Mouse (Mus musculus): ENCODE data around the gene Ganab. TPM values are rescaled to one million over a fixed set of nuclear protein-coding genes. Genes with fewer than 3 reads are reported as not detected.

Gene Ganab
- total RNA-seq, 2 experiments from 2014 or later: 31.9 to 83.0 TPM

DNA sequence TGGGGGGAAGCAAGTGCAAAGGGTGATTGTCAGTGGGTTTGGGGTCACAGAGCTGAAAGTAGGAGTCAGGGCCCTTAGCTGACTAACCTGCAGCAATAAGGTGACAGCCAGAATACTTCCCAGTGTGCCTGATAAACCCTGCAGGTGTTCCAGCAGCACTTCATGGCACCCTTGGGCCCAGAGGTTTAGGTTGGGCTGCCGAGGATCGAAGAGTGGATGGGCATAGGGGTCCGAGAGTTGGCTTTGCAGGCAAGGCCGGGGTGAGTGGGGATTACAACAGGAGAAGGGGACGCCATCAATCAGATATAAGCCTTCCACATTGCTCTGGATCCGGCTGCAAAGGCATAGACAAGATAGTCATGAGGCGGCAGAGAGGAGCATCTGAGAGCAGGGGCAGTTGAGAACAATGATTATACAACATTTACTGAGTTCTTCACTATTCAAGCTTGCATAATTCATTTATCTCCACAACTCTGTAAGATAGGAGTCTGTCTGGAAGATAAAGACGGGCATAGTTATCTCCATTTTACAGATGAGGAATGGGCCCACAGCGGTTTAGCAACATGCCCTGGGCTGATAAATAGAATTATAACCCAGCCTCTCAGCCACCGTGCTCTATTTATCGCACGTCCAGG, 30.1 kb downstream of the Ganab start:
- ATAC-seq (replicated peaks; ENCODE audit: low FRiP score, poor library complexity, severe bottlenecking): no peak

DNA sequence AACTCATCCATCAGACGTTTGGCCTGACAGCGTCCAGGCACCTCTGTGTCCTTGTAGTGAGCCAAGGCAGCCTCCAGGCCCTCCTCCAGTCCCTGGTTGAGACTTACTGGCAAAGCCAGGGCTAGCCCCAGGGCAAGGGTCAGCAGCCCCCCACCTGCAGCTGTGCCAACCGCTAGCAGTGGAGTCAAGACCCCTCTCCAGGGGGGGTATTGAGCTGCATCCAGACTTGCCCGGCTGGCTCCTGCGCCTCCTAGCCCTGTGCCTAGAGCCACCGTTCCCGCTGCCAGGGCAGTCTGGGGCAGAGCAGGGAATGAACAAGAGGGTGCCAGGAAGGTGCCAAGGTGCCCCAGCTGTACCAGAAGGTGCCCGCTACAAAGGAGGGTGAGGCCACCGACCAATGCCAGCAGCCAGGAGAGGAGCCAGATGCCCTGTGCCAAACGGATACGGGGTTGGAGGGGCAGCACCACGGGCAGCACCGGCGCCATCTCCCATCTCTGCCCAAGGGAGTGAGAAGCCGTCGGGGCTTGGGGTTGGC, 30.9 kb downstream of the Ganab start:
- ATAC-seq (replicated peaks; ENCODE audit: low FRiP score, poor library complexity, severe bottlenecking): no peak; the same call in 1 of the 2 replicates

DNA sequence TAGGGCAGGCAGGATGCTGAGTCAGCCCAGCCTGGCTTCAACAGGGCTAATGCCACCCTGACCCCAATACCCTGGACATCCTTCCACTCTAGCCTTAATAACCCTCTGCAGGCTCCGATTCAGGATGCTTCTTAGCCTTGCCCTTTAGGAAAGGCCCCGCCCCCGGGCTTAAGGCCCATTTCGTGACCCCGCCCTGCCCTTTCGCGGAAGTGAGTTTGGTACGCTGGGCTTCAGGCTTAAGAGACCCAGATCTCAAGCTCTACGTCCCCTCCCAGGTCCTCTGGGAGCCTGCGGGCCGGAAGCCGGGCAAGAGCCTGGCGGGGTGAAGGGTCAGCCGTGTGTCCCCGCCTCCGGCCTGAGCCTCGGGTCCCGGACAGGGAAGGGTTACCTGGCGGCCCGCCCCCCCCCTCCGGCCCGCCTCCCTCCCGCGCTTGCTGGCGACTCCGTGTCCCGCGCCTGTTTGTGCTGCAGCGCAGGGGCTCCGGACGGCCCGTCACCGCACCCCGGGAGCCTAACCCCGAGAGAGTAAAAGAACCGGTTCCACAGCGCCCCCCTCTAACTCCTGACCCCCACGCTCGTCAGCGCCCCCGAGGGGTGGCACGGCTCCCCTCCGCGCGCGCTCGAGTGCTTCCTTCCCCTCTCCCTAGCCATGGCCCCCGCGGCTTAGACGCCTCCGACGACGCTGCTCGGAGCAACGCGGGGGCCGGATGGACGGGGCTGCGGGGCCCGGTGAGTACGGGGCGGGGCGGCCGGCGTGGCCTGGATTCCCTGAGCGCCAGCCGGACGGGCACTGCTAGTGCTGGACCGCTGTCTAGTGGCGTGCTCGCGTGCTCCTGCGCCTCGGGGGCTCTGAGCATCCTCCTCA, 31.6 kb downstream of the Ganab start, which contains the start of the genes Rom1 and Eml3:
Gene Rom1 (minus strand): TSS at position 133 of the 865 bp plus-strand sequence.
Gene Eml3 (plus strand): TSS at position 329 of the 865 bp plus-strand sequence.
- peak; percentile 85 for ATAC-seq (replicated peaks; ENCODE audit: low FRiP score, poor library complexity, severe bottlenecking)

DNA sequence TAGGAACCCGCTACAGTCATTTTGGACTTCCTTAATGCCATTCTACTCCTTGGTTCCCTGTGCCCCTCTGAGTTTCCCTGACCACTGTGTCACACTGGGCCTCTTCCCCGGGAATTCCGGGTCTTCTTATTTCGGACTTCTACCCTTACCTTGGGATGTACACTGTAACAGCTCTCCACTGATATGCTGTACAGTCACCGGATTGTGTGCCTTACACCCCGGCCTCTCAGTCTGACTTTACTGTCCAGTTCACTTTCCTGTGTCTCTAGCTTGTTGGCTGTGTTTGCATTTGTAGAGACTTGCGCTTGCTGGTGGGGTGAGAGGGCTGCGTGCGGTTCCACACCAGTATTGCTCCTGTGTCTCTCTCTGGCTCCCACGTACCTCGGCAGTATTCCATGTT, 32.2 kb downstream of the Ganab start:
- ATAC-seq (replicated peaks; ENCODE audit: low FRiP score, poor library complexity, severe bottlenecking): no peak

DNA sequence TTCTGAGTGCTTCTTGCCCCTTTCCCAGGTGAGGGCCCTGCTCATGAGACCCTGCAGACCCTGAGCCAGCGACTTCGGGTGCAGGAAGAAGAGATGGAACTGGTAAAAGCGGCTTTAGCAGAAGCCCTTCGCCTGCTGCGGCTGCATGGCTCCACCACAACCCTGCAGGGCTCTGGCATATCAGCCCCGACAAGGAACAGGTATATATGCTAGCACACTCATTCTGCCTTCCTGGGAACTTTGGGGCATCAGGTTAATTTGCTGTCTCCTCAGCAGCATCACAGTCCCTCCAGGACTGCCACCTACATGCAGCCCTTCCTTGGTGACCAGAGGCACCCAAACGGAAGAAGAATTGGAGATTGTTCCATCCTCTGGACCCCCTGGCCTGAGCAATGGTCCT, 32.9 kb downstream of the Ganab start:
- ATAC-seq (replicated peaks; ENCODE audit: low FRiP score, poor library complexity, severe bottlenecking): no peak

DNA sequence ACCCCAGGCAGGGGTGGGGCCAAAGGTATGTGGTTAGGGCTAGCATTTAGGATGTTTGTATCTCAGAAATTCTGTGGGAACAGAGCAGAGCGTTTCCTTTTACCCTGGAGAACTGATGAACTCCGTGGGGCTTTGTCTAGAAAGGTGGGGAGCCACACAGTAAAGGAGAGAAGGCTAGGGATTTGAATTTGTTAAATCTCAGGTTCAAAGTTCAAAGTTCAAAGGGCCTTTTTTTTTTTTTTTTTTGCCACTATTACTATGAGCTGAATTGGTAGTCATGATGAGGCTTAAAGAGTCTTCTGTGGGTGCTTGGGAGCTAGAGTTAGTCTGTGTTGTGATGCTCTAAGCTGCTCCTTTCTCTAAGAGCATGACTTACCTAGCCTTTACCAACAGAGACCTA, 38.9 kb downstream of the Ganab start:
- no peak for ATAC-seq (replicated peaks; ENCODE audit: low FRiP score, poor library complexity, severe bottlenecking)

DNA sequence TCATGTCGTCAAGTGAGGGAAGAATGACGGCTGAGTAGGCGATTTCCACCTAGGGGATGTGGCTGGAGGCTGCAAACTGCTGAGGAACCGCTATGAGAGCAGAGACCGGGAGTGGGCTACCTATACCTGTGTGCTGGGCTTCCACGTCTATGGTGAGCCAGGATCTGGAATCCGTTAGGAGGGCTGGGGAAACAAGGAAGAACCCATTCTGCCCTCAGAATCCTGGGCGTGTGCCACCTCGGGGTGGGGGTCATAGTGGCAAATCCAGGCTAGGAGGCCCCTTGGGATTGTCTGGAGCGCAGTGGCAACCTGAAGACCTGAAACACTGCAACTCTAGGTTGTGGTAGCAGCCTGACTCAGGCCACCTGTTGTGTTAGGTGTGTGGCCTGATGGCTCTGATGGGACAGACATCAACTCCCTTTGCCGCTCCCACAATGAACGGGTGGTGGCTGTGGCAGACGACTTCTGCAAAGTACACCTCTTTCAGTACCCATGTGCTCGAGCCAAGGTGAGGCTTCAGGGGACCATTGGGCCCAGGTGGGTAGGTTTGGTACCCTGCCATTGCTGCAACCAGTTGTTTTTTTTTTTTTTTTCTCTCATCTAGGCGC, 42.8 kb downstream of the Ganab start:
- no peak for ATAC-seq (replicated peaks; ENCODE audit: low FRiP score, poor library complexity, severe bottlenecking)

DNA sequence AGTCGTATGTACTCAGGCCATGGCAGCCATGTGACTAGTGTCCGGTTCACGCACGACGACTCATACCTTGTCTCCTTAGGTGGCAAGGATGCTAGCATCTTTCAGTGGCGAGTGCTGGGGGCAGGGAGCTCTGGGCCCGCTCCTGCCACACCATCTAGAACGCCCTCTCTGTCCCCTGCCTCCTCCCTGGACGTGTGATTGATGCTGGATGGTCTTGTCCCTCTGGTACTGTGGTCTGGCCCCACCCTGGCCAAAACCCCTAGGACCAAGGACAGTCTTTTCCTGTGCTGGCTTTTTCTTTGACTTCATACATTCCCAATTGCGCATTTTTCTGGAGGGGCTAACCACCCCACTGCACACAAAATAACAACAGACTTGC, 43.3 kb downstream of the Ganab start:
- no peak for ATAC-seq (replicated peaks; ENCODE audit: low FRiP score, poor library complexity, severe bottlenecking)

DNA sequence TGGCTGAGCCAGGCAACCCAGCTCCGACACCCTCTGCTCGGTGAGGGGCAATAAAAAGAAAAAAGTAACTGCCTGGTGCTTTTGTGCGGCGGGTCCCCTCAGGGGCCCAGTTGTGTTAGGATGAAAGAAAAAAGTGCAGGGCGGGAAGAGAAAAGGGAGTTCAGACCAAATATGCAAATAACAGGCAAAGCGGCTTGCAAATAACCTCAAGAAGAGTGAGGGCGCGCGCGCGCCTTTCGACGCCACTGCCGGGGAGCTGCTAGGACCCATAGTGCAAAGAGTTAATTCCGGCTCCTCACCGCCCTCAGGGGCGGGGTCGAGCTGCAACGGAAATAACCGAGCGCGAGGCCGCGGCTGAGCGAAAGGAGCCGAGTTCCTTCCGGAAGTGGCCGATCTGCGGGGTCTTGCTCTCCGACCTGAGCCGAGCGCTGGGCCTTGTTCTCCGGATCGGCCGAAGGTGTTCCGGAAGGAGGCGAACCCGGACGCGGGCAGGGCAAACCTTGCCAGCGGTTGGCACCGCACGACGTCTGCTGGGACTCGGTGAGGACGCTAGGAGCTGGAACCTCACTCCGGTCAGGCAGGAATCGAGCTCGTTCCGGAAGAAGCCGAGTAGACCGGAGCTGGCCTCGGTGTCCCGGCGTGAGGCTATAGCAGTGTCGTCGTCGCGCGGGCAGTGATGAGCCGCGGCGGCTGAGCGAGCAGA, 43.8 kb downstream of the Ganab start, which contains the start of gene Mta2:
Gene Mta2 (plus strand): TSS at position 361 of the 703 bp plus-strand sequence.
- ATAC-seq (replicated peaks; ENCODE audit: low FRiP score, poor library complexity, severe bottlenecking): peak; percentile 86

DNA sequence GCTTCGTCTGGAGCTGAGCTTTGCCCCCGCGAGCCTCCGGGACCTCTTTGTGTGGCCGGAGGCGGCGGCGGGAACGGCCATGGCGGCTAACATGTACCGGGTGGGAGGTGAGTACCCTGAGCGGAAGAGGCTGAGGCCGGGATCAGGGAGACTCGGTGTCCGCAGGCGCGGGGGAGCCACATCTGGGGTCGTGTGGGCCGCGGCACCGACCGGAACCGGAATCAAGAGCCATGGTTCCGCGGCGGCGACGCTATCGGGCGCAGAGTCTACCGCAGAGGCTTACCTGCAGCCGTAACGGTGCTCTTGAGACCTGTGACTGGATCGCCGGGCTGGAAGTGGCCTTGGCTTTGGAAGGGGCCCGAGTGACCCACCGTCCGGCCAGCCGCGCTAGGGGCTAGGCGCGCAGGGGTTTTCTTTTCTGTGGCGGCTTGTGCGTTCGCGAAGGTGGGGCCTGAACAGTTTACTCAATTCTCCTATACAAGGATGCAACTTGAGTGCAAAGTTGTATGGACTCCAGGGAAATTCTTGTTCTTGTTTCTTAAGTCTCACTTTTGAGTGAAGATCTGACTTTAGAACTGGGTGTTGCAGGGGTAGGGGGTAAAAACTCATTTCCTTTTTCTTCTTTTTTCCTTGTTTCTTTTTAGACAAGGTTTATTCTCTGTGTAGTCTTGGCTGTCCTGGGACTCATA, 44.5 kb downstream of the Ganab start:
- peak; percentile 15; the same call in 1 of the 2 replicates for ATAC-seq (replicated peaks; ENCODE audit: low FRiP score, poor library complexity, severe bottlenecking)

DNA sequence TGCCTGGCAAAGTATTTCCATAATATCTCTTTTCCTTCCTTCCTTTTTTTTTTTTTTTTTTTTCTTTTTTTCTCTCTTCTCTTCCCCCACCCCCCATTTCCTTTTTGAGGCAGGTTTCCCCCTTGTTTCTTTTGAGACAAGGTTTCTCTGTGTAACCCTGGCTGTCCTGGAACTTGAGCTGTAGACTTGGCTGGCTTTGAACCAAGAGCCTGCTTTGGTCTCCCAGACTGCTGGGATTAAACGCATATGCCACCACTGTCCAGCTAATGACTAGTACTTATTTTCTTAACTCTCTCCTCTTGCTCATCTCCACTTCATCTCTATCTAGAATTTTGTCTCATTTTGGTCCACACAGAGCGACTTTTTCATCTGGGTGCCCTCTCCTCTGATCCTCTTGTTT, 45.2 kb downstream of the Ganab start:
- no peak for ATAC-seq (replicated peaks; ENCODE audit: low FRiP score, poor library complexity, severe bottlenecking)

DNA sequence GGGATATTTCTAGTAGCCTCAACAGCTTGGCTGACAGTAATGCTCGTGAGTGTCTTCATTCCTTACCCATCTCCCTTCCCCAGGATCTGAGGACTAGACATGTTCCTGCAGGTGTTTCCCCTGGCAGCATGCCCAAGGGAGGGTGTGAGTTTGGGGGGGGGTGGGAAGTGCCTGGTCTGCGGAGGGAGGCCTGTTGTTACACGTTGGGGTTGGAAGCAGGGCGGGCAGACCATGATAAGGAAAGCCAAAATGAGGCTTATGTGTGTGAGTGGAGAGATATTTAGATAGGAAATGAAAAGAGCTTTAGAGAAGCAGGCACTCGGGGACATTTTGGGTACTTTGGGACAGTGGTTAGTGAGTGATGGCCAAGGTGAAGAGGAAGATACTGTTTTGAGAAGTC, 46.2 kb downstream of the Ganab start:
- 0 out of 2 replicates have a peak, but pooled peaks have one; percentile 15 for ATAC-seq (replicated peaks; ENCODE audit: low FRiP score, poor library complexity, severe bottlenecking)

DNA sequence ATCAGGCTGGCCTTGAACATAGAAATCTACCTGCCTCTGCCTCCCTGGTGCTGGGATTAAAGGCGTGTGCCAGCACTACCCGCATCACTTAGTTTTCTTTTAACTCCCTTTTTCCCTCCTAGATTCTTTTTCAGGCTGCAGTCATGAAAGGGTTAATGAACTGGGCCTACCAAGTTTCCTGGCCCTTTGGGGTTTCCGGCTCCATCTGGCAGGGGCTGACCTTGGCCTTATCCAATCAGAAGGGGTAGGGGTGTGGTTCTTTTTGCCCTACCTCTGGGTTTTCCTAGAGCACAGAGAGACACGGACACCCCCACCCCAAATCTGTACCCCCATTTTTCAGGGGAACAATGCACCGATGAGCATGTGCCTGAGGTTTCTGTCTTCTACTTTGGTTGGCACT, 46.9 kb downstream of the Ganab start:
- no peak for ATAC-seq (replicated peaks; ENCODE audit: low FRiP score, poor library complexity, severe bottlenecking)

DNA sequence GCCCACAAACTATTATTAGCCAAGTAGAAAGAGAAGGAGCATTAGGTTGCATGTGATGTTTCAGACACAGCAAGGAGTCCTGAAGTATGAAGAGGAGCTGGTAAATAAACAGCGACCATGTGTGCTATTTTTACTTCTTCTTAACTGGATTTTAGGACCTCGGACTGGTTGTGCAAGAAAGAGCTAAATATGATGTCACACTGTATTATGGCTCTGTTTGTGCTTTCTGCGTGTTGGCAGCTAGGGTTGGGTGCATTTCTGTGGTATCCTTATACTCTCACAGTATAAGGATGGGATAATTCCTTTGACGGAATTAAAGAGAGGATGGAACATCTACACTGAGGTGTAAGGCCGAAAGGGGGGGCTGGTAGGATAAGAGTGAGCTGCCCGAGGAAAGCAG, 47.4 kb downstream of the Ganab start:
- no peak for ATAC-seq (replicated peaks; ENCODE audit: low FRiP score, poor library complexity, severe bottlenecking)

DNA sequence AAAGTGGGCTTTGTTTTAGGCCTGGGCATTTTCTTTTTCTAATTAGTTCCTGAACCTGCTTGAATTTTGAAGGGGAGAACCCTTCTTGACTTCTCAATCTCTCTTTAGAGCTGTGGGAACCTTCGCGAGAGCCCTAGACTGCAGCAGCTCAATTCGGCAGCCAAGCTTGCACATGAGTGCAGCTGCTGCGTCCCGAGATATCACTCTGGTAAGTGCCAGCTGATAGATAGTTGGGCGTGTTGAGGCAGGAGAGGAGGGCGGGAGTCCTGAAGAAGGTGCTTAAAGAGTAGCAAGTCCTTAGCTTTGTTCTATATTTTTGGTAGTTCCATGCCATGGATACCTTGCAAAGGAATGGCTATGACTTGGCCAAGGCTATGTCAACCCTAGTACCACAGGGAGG, 49.1 kb downstream of the Ganab start:
- ATAC-seq (replicated peaks; ENCODE audit: low FRiP score, poor library complexity, severe bottlenecking): peak; percentile 80

DNA sequence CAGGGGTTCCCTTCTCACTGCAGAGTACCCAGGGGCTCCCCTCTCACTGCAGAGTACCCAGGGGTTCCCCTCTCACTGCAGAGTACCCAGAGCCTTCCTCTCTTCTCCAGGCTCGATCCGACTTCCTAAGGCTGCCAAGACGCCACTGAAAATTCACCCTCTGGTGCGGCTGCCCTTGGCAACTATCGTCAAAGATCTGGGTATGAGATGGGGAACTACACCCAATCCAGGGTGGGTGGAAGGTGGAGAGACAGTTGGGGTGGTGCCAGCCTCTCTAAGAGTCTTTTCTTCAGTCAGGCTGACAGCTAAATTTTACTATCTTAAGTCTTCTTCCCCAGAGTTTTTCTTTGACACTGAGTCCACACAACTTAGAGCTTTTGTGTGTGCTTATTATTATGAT, 52.3 kb downstream of the Ganab start:
- no peak for ATAC-seq (replicated peaks; ENCODE audit: low FRiP score, poor library complexity, severe bottlenecking)

DNA sequence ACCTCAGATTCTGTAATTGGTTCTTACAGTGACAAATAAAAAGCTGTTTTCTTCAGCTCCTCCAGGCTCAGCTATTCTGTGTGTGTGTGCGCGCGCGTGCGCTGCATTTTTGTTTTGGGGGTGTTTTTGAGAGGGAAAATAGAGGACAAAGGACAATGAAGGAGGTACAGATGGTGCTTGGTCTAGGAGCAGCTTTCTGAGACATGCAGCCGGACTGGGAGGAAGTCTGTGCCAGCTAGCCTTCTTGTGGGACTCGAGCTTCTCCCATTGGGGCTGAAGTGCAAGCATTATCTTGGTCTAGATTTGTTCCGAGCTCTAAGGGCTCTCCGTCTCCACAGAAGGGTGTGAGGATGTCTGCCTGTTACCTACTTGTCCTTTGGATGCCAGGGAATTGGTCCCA, 54.4 kb downstream of the Ganab start:
- ATAC-seq (replicated peaks; ENCODE audit: low FRiP score, poor library complexity, severe bottlenecking): no peak

DNA sequence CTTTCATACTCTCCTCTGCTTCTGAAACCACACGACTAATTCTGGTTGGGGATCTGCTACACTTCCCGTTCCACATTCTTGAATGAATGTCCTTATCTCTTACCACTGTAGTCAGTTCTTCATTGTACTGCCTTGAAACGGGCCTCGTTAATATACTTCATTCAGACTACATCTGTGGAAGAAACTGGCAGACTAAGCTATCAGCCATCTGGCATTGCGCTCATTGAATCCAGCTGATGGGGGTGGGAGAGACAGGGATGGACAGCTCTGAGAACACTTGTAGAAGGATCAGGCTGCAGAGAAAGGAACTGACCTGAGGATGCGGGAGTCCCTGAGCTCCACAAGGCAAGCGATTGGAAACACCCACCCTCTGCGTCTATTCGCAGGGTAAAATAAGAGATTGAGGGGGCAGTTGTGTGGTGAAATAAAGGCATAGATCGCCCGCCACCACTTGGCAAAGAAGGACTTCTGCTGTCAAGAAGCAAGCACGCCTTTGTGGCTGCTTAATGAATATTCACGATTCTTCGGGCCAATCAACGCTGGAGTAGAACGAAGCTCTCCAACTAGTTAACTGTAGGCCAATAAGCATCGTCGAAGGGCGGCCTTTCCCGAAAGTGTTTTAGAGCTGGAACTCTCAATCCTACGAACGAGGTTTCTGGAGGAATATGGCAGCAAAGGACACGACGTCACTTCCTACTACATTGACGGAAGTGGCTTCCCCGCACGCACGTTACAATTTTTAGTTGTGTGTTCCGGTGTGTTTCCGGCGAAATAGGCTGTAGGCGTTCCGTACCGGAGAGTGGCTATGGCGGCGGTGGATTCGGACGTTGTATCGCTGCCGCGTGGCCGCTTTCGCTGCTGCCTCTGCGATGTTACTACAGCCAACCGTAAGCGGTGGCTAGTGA, 55.5 kb downstream of the Ganab start, which contains the start of gene Tut1:
Gene Tut1 (plus strand): TSS at position 713 of the 905 bp plus-strand sequence.
- peak; percentile 96 for ATAC-seq (replicated peaks; ENCODE audit: low FRiP score, poor library complexity, severe bottlenecking)

Measured in erythroid progenitor cell, adult 5-6 weeks (primary cell).